ENCODE assay signal across 8 mouse cellular contexts in genomic region chr6:86209133-86210016, GRCm38 (mm10). TPM values are rescaled to one million over a fixed set of nuclear protein-coding genes. Genes with fewer than 3 reads are reported as not detected.
DNase-seq lines count a peak whose midpoint lies in the region; ATAC-seq lines count a peak whose summit lies in the region.

No protein-coding gene starts in this region.

- 20% methylated on average over 17 of the region's 17 CpGs for WGBS in kidney, embryonic 15.5 days
- WGBS in embryonic facial prominence, embryonic 10.5 days = 29% methylated on average over 17 of the region's 17 CpGs
- 20% methylated on average over 17 of the region's 17 CpGs for WGBS in forebrain, embryonic 15.5 days
- 23% methylated on average over 17 of the region's 17 CpGs for WGBS in midbrain, embryonic 12.5 days

- ATAC-seq in kidney, embryonic 15.5 days (replicated peaks; ENCODE audit: low FRiP score) = peak; percentile 83
- no peak for ATAC-seq in forebrain, embryonic 15.5 days (replicated peaks)
- no peak for ATAC-seq in midbrain, embryonic 12.5 days (ENCODE audit: low FRiP score, low read depth)

- H3K4me2 ChIP-seq in kidney, embryonic 15.5 days = peak overlapping the region; percentile 57
- peak overlapping the region; percentile 30 for H3K4me2 ChIP-seq in forebrain, embryonic 15.5 days (replicated peaks)
- peak overlapping the region; percentile 27 for H3K4me2 ChIP-seq in midbrain, embryonic 12.5 days (replicated peaks)

- H3K27me3 ChIP-seq in kidney, embryonic 15.5 days = no peaks in the 10 kb centered on the region
- H3K27me3 ChIP-seq in embryonic facial prominence, embryonic 10.5 days (replicated peaks; ENCODE audit: low read depth, poor library complexity, severe bottlenecking) = no peaks in the 10 kb centered on the region
- no peaks in the 10 kb centered on the region for H3K27me3 ChIP-seq in forebrain, embryonic 15.5 days
- peaks cover 23% of the 10 kb centered on the region for H3K27me3 ChIP-seq in midbrain, embryonic 12.5 days

- peaks cover 45% of the 10 kb centered on the region for H3K4me1 ChIP-seq in kidney, embryonic 15.5 days
- H3K4me1 ChIP-seq in embryonic facial prominence, embryonic 10.5 days = peaks cover 26% of the 10 kb centered on the region
- peaks cover 7% of the 10 kb centered on the region; the same call in 1 of the 2 replicates for H3K4me1 ChIP-seq in forebrain, embryonic 15.5 days
- peaks cover 14% of the 10 kb centered on the region; the same call in 1 of the 2 replicates for H3K4me1 ChIP-seq in midbrain, embryonic 12.5 days

- H3K4me3 ChIP-seq in kidney, embryonic 15.5 days (replicated peaks) = peak overlapping the region; percentile 21
- peak overlapping the region; percentile 38 for H3K4me3 ChIP-seq in embryonic facial prominence, embryonic 10.5 days
- no peak overlapping the region for H3K4me3 ChIP-seq in forebrain, embryonic 15.5 days
- H3K4me3 ChIP-seq in midbrain, embryonic 12.5 days = no peak overlapping the region

- H3K36me3 ChIP-seq in kidney, embryonic 15.5 days = no peaks in the 10 kb centered on the region
- no peaks in the 10 kb centered on the region for H3K36me3 ChIP-seq in embryonic facial prominence, embryonic 10.5 days (replicated peaks)
- no peaks in the 10 kb centered on the region for H3K36me3 ChIP-seq in forebrain, embryonic 15.5 days
- H3K36me3 ChIP-seq in midbrain, embryonic 12.5 days = no peaks in the 10 kb centered on the region

- DNase-seq in kidney, adult 11 months = no peak
- peak; percentile 23 for DNase-seq in embryonic facial prominence, embryonic 10.5 days (ENCODE audit: low spot score)
- DNase-seq in gastrocnemius, postnatal 25 days = no peak
- DNase-seq in cerebellum, adult 11-12 months = no peak
- DNase-seq in frontal cortex, adult 2 months (ENCODE audit: extremely low spot score in 1 of 2, low spot score in 1 of 2) = no peak

- H3K9me3 ChIP-seq in kidney, embryonic 15.5 days (replicated peaks) = no peaks in the 10 kb centered on the region
- H3K9me3 ChIP-seq in embryonic facial prominence, embryonic 10.5 days = no peaks in the 10 kb centered on the region
- no peaks in the 10 kb centered on the region for H3K9me3 ChIP-seq in forebrain, embryonic 15.5 days
- no peaks in the 10 kb centered on the region for H3K9me3 ChIP-seq in midbrain, embryonic 12.5 days

- no peak overlapping the region for H3K9ac ChIP-seq in kidney, embryonic 15.5 days
- H3K9ac ChIP-seq in forebrain, embryonic 15.5 days (replicated peaks) = 0 out of 2 replicates have a peak overlapping the region, but pooled peaks have one; percentile 15
- H3K9ac ChIP-seq in midbrain, embryonic 12.5 days (replicated peaks) = no peak overlapping the region

- peak overlapping the region; percentile 87 for H3K27ac ChIP-seq in kidney, embryonic 15.5 days
- peak overlapping the region; percentile 57 for H3K27ac ChIP-seq in embryonic facial prominence, embryonic 10.5 days (replicated peaks)
- no peak overlapping the region for H3K27ac ChIP-seq in forebrain, embryonic 15.5 days (replicated peaks)
- no peak overlapping the region for H3K27ac ChIP-seq in midbrain, embryonic 12.5 days (replicated peaks)

RNA-seq across cellular contexts. Expression of gene Tgfa, which starts 14.4 kb away (rescaled TPM):
- 7.2 and 8.7 TPM in 2 replicates for polyA plus RNA-seq in kidney, embryonic 15.5 days (2015; fragmentation: Nextera tagmentation; extraction: Ambion mirVana)
- 2.1 and 2.4 TPM in 2 replicates for polyA plus RNA-seq in embryonic facial prominence, embryonic 10.5 days (2016; fragmentation: Nextera tagmentation; extraction: Ambion mirVana)
- polyA plus RNA-seq in forebrain, embryonic 15.5 days (2015; fragmentation: Nextera tagmentation; extraction: Ambion mirVana) = 11.5 and 12.6 TPM in 2 replicates
- polyA plus RNA-seq in midbrain, embryonic 12.5 days (2016; fragmentation: Nextera tagmentation; extraction: Ambion mirVana) = 1.8 TPM in 2 replicates
- total RNA-seq in gastrocnemius, postnatal 25 days (2021) = under 1 TPM; 0.15 to 0.35 TPM
- polyA plus RNA-seq in frontal cortex, adult 2 months (2012; rRNA removed) = 19.4 and 20.2 TPM in 2 replicates

Comparison
In these comparisons a context has a peak if more than half of its experiments do, and no peak if none do; other contexts are left out.
1. H3K27ac ChIP-seq: peak in kidney, embryonic 15.5 days (single experiment) and embryonic facial prominence, embryonic 10.5 days (single experiment); none in forebrain, embryonic 15.5 days (single experiment) and midbrain, embryonic 12.5 days (single experiment).
2. H3K4me3 ChIP-seq: peak in kidney, embryonic 15.5 days (single experiment) and embryonic facial prominence, embryonic 10.5 days (single experiment); none in forebrain, embryonic 15.5 days (single experiment) and midbrain, embryonic 12.5 days (single experiment).
3. Peak in every context shown above with its lines, with median percentiles within 50 percentile points of each other: H3K4me2 ChIP-seq.